Mouse (Mus musculus): ENCODE measurements around the gene Gtf3c5.

The Gtf3c5 gene

DNA sequence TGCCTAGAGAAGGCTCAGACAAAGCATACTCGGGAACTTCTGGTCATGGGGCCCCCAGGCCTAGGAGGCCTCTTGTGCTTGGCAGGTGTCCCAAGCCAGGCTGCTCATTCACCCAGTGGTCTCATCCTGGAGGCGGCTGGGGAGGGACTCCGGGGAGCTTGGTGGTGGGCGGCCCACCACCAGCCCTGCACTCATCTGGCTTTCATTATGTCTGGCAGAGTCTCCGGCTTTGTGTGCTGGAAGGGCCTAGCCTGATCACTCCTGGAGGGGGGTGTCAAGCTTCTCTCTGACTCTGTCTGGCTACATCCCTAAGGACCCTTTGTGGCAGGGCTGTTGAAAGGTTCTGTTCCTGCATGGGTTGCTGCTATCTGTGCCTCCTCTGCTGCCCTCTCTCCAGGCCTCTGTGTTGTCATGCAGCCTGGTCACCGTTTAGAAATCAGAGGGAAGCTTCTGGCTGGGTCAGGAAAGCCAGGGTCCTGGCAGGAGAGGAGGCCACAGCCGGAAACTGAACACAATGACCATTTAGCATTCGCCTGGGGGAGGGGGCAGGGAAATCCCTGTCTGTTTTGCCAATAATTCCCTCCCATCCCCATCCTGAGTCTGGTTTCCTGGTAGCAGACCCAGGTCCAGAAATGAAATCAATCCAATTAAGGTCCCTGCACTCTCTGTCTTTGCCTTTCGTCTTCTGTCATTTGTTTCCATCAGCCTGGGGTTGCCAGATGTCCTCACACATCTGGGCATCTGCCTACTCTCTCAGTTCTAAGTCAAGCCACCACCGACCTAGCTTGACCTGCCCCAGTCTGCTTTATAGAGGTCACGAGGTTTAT, 48.9 kb downstream of the Gtf3c5 start:
- no peak for DNase-seq (ENCODE audit: low read depth)

DNA sequence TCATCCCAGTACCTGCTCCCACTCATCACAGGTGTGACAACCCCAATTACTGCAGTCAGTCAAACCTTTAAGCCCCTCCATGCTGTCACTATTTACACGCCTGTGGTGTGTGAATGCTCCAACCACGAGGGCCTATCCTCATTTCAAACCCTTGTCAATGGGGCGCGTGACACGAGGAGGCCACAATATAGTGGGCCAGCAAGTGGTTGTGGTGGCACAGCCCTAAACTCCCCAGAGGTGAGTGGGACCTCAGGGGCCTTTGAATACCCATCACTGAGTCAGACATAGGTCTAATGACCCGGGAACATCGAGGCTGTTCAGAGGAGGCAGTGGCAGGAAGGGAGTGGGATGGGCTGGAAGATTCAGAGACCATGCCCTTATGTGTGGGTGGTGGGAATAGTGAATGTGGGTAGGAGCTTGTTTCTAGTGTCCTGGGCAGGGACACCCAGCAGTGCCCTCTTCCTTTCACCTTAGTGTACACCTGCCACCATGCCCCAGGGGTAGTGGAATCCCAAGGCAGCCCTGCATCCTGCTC, 49.6 kb downstream of the Gtf3c5 start:
- no peak for DNase-seq (ENCODE audit: low read depth)

DNA sequence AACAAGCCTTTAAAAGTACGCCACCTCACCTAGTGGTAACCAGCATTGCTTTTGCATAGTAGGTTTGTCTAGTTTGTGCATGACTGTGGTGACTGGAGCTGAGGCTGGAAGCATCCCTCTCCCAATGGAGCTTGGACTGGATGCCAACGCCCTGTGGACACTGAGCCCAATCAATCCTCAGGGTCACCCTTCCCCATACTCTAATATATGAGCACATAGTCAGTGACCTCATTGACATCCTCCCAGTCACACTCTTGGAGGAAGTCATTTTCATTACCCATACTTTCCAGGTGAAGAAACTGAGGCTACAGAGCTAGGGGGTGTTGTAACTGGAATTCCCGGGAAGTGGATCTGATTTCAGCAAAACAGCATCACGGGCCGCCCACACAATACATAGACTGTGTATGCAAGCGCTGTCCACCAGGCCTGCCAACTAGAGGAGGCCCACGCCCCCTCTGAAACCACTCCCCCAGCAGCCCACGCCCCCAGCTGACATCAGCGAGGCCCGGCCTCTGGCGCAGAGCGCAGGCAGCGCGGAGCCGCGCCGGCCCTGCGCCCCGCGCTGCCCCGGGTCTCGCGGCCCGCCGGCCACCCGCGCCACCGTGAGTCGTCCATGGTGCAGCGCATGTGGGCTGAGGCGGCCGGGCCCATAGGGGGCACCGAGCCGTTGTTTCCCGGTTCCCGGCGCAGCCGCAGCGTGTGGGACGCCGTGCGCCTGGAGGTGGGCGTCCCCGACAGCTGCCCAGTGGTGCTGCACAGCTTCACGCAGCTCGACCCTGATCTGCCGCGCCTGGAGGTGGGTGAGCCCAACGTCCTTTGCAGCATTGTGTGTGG, 50.4 kb downstream of the Gtf3c5 start:
- DNase-seq (ENCODE audit: low read depth), result peak; percentile 47

DNA sequence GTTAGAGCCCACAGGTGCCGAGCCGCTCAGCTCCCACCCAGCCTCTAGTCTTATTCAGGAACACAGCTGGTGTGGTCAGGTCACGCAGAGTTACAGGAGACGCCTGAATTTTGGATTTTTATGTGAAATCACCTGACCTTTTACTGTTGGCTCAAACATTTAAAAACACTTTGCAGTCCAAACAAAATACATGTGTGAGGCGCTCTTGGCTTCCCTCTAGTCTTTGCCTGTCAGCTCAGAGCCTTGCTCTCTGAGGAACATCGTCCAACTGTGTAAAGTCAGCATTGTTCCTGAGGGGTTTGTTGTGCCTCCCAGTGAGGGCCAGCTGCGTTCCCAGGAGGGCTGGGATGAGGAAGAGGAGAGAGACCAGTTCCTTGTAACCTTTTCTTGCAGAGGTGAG, 53.2 kb downstream of the Gtf3c5 start:
- DNase-seq (ENCODE audit: low read depth), result no peak

DNA sequence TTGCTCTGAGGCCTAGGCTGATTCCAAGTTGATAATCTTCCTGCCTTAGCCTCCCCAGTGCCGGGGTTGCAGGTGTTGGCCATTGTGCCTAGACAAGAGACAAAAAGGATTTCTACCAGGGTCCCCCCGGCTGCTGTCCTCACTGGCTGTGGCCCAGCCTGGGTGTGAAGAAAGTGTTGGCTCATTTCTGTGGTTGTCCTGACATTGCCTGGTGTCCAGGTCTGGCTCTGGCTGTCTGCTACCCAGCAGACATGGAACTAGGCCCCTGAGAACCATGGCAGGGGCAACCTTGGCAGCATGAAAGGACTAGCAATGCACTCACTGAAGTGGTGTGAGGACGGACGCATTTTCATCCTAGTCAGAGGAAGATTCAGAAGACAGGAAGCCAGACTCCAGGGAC, 53.7 kb downstream of the Gtf3c5 start:
- no peak for DNase-seq (ENCODE audit: low read depth)

DNA sequence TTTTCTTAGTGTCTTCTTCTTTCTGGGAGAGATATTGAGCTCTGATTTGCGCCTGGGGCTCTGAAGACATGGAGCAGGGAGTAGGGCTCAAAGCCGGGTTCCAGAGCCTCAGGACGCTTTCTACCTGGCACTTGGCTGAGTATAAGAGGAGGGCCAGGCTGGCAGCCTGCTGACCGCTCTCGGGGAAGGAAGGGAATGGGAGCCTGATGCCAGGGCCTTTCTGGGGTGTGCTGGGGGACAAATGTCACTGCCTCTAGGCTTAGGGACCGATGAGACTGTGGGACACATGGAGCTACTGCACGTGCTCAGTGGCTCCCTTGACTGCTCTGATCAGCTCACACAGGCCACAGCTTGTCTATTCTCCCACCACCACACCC, 55.2 kb downstream of the Gtf3c5 start:
- DNase-seq (ENCODE audit: low read depth), result no peak

DNA sequence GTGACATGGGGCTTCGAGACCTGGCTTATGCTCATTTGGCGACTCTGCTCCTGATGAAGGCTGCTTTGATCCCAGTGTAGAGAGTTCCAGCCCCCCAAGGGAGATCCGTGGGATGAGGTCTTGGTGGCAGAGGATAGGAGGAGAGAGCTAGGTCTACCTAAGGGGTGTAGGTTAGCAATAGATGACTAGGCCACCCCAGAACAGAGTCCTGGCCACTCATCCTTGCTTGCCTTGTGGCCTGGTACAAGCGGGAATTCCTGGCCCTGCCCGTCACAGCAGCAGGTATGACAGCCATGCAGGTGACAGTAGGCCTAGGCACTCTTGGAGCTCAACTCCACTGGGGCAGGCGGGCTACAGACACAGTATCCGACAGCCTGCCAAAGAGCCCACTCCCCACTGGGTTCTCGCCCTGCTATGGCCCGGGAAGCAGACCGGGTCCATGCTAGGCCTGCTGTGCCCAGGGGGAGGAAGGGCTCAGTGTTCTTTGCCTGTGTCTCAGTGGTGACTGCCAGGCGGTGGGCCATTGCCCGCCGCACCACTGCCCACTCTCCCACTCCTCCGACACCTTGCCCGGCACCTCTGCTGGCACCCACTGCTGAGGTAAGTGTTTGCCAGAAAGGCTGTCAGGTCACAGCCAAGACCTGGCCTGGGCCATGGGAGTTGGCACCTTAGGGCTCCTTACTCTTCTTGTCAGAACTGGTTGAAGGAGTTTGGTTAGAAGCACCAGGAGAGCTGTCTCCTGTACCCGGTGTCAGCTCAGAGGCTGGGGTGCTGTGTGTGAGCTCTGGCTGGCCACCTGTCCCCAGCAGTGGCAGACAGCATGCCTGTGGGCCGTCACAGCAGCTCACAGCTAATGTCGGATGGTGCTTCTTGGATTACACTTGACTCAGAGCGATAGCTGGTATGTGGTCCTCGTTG, 55.9 kb downstream of the Gtf3c5 start:
- no peak for DNase-seq (ENCODE audit: low read depth)

DNA sequence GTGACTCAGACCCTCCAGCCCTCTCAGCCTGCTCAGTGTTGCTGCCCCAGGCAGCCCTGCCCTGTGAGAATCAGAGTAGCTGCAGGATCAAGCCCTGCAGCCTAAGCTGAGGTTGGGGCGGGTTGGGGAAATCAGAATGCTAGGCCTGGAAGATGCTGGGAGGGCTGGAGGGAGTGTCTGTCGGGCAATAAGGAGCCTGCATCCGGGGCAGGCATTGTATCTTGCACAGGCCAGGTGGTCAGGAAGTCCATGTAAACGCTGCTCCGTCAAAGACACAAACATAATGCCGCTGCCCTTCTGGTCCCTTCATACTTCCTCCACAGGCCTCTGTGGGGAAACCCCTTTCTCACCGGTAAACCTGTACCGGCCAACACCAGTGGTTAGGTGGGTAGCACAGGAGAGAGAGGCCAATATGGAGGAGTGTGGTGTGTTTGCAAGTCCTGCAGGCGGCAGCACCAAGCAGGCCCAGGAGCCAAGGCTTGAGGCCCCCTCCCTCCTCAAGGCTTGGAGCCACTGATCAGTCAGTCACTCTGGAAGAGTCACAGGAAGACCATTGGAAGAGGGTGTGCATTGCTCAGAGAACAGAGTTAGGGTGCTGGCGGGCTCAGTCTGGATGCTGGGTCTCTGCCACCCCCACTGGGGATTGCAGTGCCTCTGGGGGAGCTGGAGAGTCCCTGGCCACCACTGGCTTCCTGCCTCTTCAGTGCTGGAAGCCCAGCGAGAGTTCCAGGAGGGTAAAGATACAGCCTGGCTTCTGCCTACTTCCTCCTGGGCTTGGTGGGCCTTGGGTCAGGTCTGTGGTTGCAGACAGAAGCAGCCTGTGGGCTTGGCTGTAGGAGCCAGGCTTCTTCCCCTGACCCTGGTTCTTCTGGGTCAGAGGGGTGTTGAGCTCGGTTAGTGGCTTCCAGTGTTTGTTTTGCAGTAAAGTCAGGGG, 57.3 kb downstream of the Gtf3c5 start:
- no peak for DNase-seq (ENCODE audit: low read depth)

DNA sequence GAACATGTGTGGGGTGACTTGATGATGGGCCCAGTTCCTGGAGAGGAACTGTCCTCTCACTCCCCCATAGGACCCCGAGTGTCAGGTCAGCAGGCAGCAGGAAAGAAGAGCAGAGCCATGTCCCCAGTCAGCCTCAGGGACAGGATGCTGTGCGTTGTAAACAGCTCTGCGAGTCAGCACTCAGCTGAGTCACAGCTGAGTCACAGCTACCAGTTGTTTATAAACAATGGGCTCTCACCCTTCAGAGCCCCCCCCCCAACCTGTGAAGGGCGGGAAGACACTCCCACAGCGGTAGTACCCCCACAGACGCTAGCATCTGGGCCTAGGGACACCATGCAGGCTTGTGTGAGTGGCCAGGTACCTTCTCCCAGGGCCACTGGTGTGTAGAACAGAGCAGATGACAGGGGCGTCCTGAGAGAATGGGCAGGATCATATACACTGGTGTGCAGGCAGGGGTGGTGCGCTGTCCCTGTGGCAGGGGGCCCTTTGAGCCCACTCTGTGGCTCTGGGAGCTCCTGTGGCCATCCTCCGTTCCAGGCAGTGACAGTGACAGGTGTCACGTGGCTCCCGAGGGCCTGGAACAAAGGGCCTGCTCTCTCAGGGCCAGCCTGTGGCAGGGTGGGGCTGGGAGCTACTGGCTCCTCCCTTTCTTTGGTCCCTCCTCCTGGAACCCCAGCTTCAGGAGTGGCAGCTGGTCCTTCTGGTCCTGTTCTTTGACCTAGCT, 58.2 kb downstream of the Gtf3c5 start:
- DNase-seq (ENCODE audit: low read depth), result no peak

DNA sequence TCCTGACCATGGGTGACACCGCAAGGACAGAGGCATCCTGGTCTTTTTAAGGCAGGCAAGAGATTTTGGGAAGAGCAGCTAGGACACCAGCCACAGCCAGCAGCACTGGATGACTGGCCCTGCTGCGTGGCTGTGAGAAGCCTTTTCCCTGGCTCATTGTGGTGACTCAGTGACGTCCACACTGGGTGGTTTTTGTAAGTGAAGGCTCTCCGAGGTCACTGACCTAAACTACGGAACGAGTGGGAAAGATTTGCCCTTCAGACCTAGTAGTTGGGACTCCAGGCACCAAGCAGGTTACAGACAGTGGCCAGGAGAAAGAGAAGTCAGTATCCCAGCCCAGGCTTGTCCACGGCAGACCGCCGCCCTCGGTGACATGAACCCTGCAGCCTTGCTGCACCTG, 59.1 kb downstream of the Gtf3c5 start:
- DNase-seq (ENCODE audit: low read depth), result no peak

DNA sequence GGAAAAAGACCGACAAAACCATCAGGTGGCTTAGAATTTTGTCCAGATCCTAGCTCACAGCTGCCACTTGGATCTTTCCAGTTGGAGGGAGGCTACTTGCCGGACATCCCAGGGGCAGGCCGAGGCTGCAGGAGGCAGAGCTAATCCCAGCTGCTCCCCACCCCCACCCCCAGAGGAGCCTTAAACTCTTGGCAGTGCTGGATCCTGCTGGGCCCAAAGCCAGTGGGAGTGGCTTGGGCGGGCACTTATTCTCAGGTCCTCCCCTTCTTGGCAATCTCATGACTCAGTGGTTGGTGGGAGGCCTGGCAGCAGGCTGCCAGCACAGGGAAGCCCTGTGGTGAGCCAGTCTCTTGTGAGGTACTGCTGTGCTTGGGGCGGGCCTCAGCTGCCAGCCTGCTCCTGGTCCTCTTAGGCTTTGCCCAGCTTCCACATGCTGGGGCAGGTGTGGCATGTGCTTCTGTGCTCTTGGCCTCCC, 59.9 kb downstream of the Gtf3c5 start:
- DNase-seq (ENCODE audit: low read depth), result no peak

DNA sequence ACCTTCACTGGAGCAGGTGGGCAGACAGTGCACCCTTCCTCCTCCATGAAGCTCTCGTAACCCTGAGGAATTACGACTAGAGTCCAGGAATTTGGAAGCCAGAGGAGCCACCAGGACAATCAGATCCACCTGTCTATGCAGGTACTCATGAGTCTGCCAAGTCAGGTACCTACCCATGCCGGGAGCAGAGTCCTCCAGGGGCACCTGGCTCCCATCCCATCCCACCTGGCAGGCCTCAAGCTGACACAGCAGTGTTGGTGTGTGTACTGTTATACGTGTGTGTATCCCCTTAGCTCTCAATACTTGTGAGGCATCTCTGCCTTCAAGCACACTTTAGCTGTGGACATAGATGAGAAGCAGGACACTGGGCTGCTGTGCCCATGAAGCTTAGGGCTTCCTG, 61.4 kb downstream of the Gtf3c5 start:
- DNase-seq (ENCODE audit: low read depth), result no peak

DNA sequence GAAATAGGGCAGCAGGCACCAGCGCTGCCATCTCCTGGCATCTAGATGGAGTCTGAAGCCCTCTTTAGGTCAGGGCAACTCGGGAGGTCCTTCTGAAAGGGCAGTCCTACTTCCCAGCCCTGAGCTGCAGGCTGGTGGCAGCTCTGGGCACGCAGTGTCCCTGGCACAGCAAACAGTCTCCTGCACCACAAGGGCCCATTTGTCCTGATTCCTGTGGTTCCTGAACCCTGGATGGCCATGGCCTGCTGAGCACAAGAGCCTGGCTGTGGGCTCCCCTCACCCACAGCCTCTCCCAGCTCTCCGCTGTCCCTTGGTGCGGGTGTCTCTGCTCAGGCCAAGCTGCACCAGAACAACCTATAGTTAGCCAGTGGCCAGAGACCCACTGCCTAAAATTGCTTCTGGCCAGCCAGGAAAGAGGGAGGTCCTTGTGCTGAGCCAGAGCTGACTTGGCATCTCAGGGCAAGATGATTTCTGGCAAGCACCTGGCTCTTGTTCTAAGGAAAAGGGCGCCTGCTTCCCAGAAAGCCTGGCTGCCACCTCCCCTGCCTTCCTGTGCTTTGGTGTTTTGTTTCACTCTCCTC, 61.9 kb downstream of the Gtf3c5 start:
- DNase-seq (ENCODE audit: low read depth), result no peak

DNA sequence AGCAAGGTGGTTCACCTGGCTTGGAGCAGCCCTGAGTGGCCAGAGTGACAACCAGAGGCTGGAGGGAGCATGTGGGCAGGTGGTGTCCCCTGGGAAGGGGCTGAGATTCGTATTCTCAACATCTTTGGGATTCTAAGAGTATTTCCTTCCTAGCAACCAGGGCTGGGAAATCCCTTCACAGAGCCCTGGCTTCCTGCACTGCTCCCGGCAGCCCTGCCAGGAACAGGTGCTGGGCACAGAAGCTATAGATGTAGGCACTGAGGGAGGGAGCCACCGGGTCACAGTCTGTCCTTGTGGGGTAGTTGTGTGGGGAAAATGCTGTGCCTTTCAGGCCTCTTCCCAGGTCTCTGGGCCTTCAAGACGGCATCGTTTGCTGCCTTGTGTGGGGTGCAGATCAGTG, 63.0 kb downstream of the Gtf3c5 start:
- no peak for DNase-seq (ENCODE audit: low read depth)

DNA sequence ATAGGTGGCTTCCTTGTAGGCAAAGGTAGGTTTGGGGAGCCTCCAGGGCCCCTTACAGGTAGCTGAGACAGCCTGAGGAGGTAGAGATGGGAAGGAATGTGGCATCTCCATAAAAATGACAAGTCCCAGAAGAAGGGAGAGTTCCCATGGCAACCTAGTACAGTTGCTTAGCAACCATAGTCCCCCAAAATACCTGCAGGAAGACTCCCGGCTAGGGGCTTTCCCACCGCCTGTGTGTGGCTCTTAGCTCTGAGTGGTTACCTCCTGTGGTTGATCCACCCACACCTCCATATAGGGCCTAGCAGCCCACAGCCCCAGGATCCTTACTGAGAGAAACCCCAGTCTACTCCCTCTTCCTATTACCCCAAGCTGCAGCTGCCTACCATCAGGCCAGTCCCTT, 65.3 kb downstream of the Gtf3c5 start:
- DNase-seq (ENCODE audit: low read depth), result no peak

DNA sequence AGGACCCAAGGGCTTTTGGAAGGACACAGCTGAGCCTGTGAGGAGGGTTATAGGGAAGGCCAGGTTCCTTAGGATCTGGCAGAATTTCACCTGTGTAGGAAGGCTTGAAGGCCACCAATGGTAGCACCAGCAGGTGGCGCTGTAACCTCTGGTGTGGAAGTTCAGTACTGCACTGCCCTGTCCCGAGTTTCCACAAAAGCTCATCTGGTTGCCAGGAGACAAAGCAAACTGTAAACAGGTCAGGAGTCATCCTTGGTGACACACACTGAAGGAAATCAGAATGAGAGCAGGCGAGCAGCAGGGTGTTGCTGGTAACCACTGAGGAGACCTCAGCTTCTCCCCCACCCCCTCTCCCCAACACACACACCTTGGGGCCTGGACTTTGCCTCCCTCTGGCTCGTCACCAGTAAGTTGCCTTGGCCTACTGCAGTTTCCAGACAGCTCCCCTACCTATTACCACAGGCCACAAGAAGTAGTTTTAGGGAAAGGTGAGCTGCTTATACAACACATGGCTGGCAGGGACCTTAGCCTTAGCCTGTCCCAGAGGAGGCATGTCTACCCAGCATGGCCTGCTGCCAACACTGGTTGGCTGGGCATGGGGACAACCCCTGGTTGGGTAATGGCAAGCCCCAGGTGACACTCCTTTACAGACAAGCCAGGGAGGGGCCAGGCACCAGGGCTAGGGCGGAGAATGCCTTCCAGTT, 66.2 kb downstream of the Gtf3c5 start:
- DNase-seq (ENCODE audit: low read depth), result peak; percentile 75
